Mouse (Mus musculus) liver, embryonic 12.5 days (tissue): ENCODE measurements around the gene Smdt1. TPM values are rescaled to one million over a fixed set of nuclear protein-coding genes. Genes with fewer than 3 reads are reported as not detected.

Source experiments
- ATAC-seq: fragments of 200-750 bp; cut with Nextera tagmentation; 2 replicates; pipeline ENCODE4 v1.8.0; 2017; ENCODE audit warnings: moderate number of reproducible peaks, mild to moderate bottlenecking, moderate library complexity
- H3K27ac ChIP-seq: fragments of 300-500 bp; sonication (generic); 2 replicates; pipeline ENCODE4 v1.5.1; 2016; ENCODE audit warnings: mild to moderate bottlenecking
- H3K27me3 ChIP-seq: fragments of 300-500 bp; sonication (generic); replicated peaks from 2 replicates; pipeline ENCODE4 v1.6.1; 2016; ENCODE audit warnings: mild to moderate bottlenecking, moderate library complexity
- H3K36me3 ChIP-seq: fragments of 300-500 bp; sonication (generic); 2 replicates; pipeline ENCODE4 v1.6.1; 2016; ENCODE audit warnings: mild to moderate bottlenecking, moderate library complexity
- H3K4me1 ChIP-seq: fragments of 300-500 bp; sonication (generic); 2 replicates; pipeline ENCODE4 v1.6.1; 2016
- H3K4me2 ChIP-seq: fragments of 300-500 bp; sonication (generic); 2 replicates; pipeline ENCODE4 v1.6.1; 2016; ENCODE audit warnings: mild to moderate bottlenecking, moderate library complexity
- H3K4me3 ChIP-seq: fragments of 300-500 bp; sonication (generic); 2 replicates; pipeline ENCODE4 v1.5.1; 2016; ENCODE audit warnings: mild to moderate bottlenecking, moderate library complexity
- H3K9ac ChIP-seq: fragments of 300-500 bp; sonication (generic); 2 replicates; pipeline ENCODE4 v1.6.1; 2016; ENCODE audit warnings: mild to moderate bottlenecking, moderate library complexity
- H3K9me3 ChIP-seq: fragments of 300-500 bp; sonication (generic); replicated peaks from 2 replicates; pipeline ENCODE4 v1.6.1; 2016; ENCODE audit warnings: mild to moderate bottlenecking, moderate library complexity
- WGBS: fragments of 180-500 bp; shearing (Covaris S2); methylation state at CpG from one replicate; pipeline ENCODE4 v1.1.7; 2016; ENCODE audit not compliant: insufficient replicate concordance; 5-methylcytosine and 5-hydroxymethylcytosine counted together
- polyA plus RNA-seq: library from polyadenylated mRNA; unstranded; fragments of >200 nt; fragmentation: Nextera tagmentation; extraction: Ambion mirVana; gene quantifications from 2 replicates; pipeline ENCODE4 v1.2.1, GENCODE M21; 2016

Gene Smdt1
- polyA plus RNA-seq, result 193 and 196 TPM in 2 replicates

DNA sequence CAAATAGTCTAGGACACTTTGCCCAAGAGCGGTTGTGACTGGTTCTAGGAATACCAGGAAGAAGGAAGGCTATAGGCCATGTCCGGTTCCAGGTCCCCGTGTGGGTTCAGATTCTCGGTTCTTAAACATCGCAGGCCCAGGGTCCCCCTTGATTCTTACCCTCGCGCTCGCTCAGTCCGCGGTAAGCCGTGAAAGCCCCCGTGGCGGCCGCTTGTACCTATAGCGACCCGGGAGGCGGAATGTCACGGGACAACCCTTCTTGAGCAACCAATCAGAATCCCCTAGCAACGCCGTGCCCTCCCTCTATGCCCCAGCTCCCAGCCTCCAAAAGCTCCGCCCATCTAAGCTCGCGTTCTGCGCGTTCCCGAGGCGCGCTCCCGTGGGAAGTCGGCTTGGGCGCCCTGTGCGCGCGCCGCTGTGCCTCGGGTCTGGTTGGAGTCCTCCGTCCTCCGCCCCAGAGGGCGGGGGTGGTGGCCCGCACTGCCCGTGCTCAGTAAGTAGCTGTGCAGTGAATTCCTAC is at the start of gene Smdt1, which contains the start of the genes Naga and Pheta2:
Gene Smdt1 (plus strand): TSS at position 367 of the 520 bp plus-strand sequence.
Gene Naga (minus strand): TSS at position 333 of the 520 bp plus-strand sequence.
Gene Pheta2 (plus strand): TSS at position 350 of the 520 bp plus-strand sequence.
- Histone ChIP-seq H3K4me1 (peaks cover 63% of the 10 kb centered on the region), H3K4me2 (peak within 1 kb of the TSS; percentile 94), H3K4me3 (peak within 1 kb of the TSS; percentile 75), H3K27ac (peak within 1 kb of the TSS; percentile 100), H3K9me3 (no peaks in the 10 kb centered on the region), H3K9ac (peak within 1 kb of the TSS; percentile 96), H3K36me3 (peaks cover 44% of the 10 kb centered on the region), H3K27me3 (no peaks in the 10 kb centered on the region)
- under 1% methylated on average over 41 of the region's 41 CpGs for WGBS
- ATAC-seq, result peak; percentile 82

DNA sequence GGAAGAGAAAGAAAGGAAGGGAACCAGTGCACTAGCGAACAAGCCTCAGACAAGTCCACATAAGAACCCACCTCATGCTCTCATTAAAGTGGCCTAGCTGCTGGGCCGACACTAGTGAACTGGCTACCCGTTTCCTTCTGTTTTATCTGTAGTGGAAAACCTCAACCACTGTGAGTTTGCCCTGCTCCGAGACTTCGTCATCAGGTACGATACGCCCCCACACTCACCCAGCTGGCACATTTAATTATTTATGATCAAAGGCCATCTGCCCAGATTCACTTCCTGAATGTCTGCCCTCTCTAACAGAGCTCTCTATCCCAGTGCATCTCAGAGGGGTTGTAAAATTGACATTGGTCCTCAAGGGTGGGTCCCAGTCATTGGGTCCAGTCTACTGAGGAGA is 48.5 kb upstream of the Smdt1 start:
- ATAC-seq, result no peak
- no peak overlapping the region for H3K4me2 ChIP-seq
- H3K27ac ChIP-seq, result no peak overlapping the region
- H3K4me1 ChIP-seq, result peaks cover 16% of the 10 kb centered on the region
- no peak overlapping the region for H3K9ac ChIP-seq
- WGBS, result 65% methylated on average over 7 of the region's 7 CpGs
- H3K27me3 ChIP-seq, result peaks cover 15% of the 10 kb centered on the region; the same call in 1 of the 2 replicates
- no peaks in the 10 kb centered on the region for H3K9me3 ChIP-seq
- H3K36me3 ChIP-seq, result no peaks in the 10 kb centered on the region
- no peak overlapping the region for H3K4me3 ChIP-seq

GRCm38 (mm10) chr15:82292851-82293250 is 45.9 kb upstream of the Smdt1 start:
- no peak overlapping the region for H3K4me3 ChIP-seq
- H3K9ac ChIP-seq, result no peak overlapping the region
- no peak overlapping the region for H3K4me2 ChIP-seq
- H3K36me3 ChIP-seq, result no peaks in the 10 kb centered on the region
- peaks cover 14% of the 10 kb centered on the region for H3K4me1 ChIP-seq
- 36% methylated on average over 5 of the region's 5 CpGs for WGBS
- ATAC-seq, result no peak
- no peak overlapping the region for H3K27ac ChIP-seq
- 0 out of 2 replicates have a peak, but pooled peaks cover 12% of the 10 kb centered on the region for H3K27me3 ChIP-seq
- H3K9me3 ChIP-seq, result no peaks in the 10 kb centered on the region

- Histone ChIP-seq H3K4me2 (peak overlapping the region; percentile 3), H3K9me3 (no peaks in the 10 kb centered on the region), H3K4me1 (peaks cover 14% of the 10 kb centered on the region), H3K36me3 (no peaks in the 10 kb centered on the region), H3K27me3 (0 out of 2 replicates have a peak, but pooled peaks cover 12% of the 10 kb centered on the region), H3K27ac (no peak overlapping the region), H3K9ac (no peak overlapping the region), H3K4me3 (no peak overlapping the region)
- WGBS, result 20% methylated on average over 7 of the region's 7 CpGs
- ATAC-seq, result 0 out of 2 replicates have a peak, but pooled peaks have one; percentile 15
Measured at GRCm38 (mm10) chr15:82293271-82293711, 45.5 kb upstream of the Smdt1 start.

GRCm38 (mm10) chr15:82294059-82294458 is 44.7 kb upstream of the Smdt1 start:
- 44% methylated on average over 8 of the region's 8 CpGs for WGBS
- peaks cover 18% of the 10 kb centered on the region for H3K4me1 ChIP-seq
- H3K4me3 ChIP-seq, result no peak overlapping the region
- H3K36me3 ChIP-seq, result no peaks in the 10 kb centered on the region
- H3K4me2 ChIP-seq, result no peak overlapping the region
- H3K9ac ChIP-seq, result no peak overlapping the region
- ATAC-seq, result no peak
- H3K27me3 ChIP-seq, result peaks cover 16% of the 10 kb centered on the region
- no peak overlapping the region for H3K27ac ChIP-seq
- H3K9me3 ChIP-seq, result no peaks in the 10 kb centered on the region

- H3K4me2 ChIP-seq, result peak within 1 kb of the TSS; percentile 43
- ATAC-seq, result peak; percentile 27; the same call in 1 of the 2 replicates
- no peak within 1 kb of the TSS for H3K9ac ChIP-seq
- no peaks in the 10 kb centered on the region for H3K36me3 ChIP-seq
- 52% methylated on average over 39 of the region's 39 CpGs for WGBS
- peaks cover 13% of the 10 kb centered on the region for H3K27me3 ChIP-seq
- no peak within 1 kb of the TSS; the same call in 1 of the 2 replicates for H3K4me3 ChIP-seq
- H3K4me1 ChIP-seq, result peaks cover 17% of the 10 kb centered on the region
- no peak within 1 kb of the TSS for H3K27ac ChIP-seq
- H3K9me3 ChIP-seq, result no peaks in the 10 kb centered on the region
Measured at GRCm38 (mm10) chr15:82298764-82299561, 39.8 kb upstream of the Smdt1 start, which contains the start of gene Wbp2nl. Wbp2nl (plus strand) TSS chr15:82298954.

- 67% methylated on average over 3 of the region's 3 CpGs for WGBS
- Histone ChIP-seq H3K27ac (no peak overlapping the region), H3K36me3 (no peaks in the 10 kb centered on the region), H3K4me3 (no peak overlapping the region), H3K27me3 (0 out of 2 replicates have a peak, but pooled peaks cover 7% of the 10 kb centered on the region), H3K9ac (no peak overlapping the region), H3K9me3 (no peaks in the 10 kb centered on the region), H3K4me1 (peaks cover 14% of the 10 kb centered on the region), H3K4me2 (no peak overlapping the region)
- ATAC-seq, result no peak
Measured at GRCm38 (mm10) chr15:82307107-82307506, 31.7 kb upstream of the Smdt1 start.

- WGBS, result 79% methylated on average over 3 of the region's 3 CpGs
- Histone ChIP-seq H3K4me2 (no peak overlapping the region), H3K4me3 (no peak overlapping the region), H3K4me1 (peaks cover 14% of the 10 kb centered on the region), H3K27ac (no peak overlapping the region), H3K9ac (no peak overlapping the region), H3K27me3 (0 out of 2 replicates have a peak, but pooled peaks cover 7% of the 10 kb centered on the region), H3K9me3 (no peaks in the 10 kb centered on the region), H3K36me3 (no peaks in the 10 kb centered on the region)
- ATAC-seq, result no peak
Measured at GRCm38 (mm10) chr15:82308416-82308815, 30.3 kb upstream of the Smdt1 start.

- Histone ChIP-seq H3K27ac (no peak overlapping the region), H3K4me2 (no peak overlapping the region), H3K36me3 (no peaks in the 10 kb centered on the region), H3K4me1 (peaks cover 9% of the 10 kb centered on the region), H3K9ac (no peak overlapping the region), H3K4me3 (no peak overlapping the region), H3K9me3 (no peaks in the 10 kb centered on the region), H3K27me3 (no peaks in the 10 kb centered on the region)
- WGBS, result 69% methylated on average over 6 of the region's 6 CpGs
- ATAC-seq, result no peak
Measured at GRCm38 (mm10) chr15:82317839-82318238, 20.9 kb upstream of the Smdt1 start.

GRCm38 (mm10) chr15:82319613-82320012 is 19.1 kb upstream of the Smdt1 start:
- 69% methylated on average over 1 of the region's 1 CpGs for WGBS
- H3K4me3 ChIP-seq, result no peak overlapping the region
- H3K36me3 ChIP-seq, result no peaks in the 10 kb centered on the region
- H3K27me3 ChIP-seq, result no peaks in the 10 kb centered on the region
- no peak overlapping the region for H3K9ac ChIP-seq
- H3K9me3 ChIP-seq, result no peaks in the 10 kb centered on the region
- no peak overlapping the region for H3K27ac ChIP-seq
- no peak overlapping the region for H3K4me2 ChIP-seq
- peaks cover 5% of the 10 kb centered on the region for H3K4me1 ChIP-seq
- ATAC-seq, result no peak

DNA sequence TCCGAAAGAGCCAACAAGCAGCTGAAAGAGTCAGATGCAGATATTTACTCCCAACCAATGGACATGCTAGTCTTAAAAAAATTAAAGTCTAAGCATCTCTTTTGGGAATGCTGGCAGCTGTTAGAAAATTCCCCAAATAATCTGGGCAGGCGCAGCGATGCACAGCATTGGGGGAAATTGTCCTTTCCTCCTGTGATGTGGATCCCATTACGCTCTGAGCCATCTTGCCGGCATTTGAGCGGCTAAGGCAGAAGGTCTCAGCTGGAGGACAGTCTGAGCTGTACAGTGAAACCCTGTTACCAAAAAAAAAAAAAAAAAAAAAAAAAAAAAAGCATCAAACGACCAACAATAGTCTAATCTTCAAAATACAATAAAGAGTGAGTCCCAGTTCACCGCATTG is 16.6 kb upstream of the Smdt1 start:
- ATAC-seq, result no peak
- Histone ChIP-seq H3K27me3 (no peaks in the 10 kb centered on the region), H3K9ac (no peak overlapping the region), H3K4me2 (no peak overlapping the region), H3K4me3 (no peak overlapping the region), H3K9me3 (no peaks in the 10 kb centered on the region), H3K36me3 (no peaks in the 10 kb centered on the region), H3K4me1 (0 out of 2 replicates have a peak, but pooled peaks cover 4% of the 10 kb centered on the region), H3K27ac (no peak overlapping the region)
- WGBS, result 72% methylated on average over 8 of the region's 8 CpGs

GRCm38 (mm10) chr15:82325382-82325781 is 13.4 kb upstream of the Smdt1 start:
- 61% methylated on average over 2 of the region's 2 CpGs for WGBS
- H3K4me1 ChIP-seq, result peaks cover 22% of the 10 kb centered on the region

More at GRCm38 (mm10) chr15:82325382-82325781, 13.4 kb upstream of the Smdt1 start:
- H3K9me3 ChIP-seq, result no peaks in the 10 kb centered on the region
- H3K4me3 ChIP-seq, result no peak overlapping the region
- H3K27me3 ChIP-seq, result no peaks in the 10 kb centered on the region
- no peak overlapping the region for H3K4me2 ChIP-seq
- no peak overlapping the region for H3K9ac ChIP-seq
- no peak overlapping the region for H3K27ac ChIP-seq
- H3K36me3 ChIP-seq, result peaks cover 22% of the 10 kb centered on the region
- no peak for ATAC-seq
